Mouse (Mus musculus) heart, embryonic 14.5 days (tissue): ENCODE results near the gene Hormad1. TPM values are rescaled to one million over a fixed set of nuclear protein-coding genes. Genes with fewer than 3 reads are reported as not detected.
A peak's percentile ranks its signal among the peaks of the same experiment; 100 is the strongest.

Source experiments
- ATAC-seq: fragments of 200-750 bp; cut with Nextera tagmentation; 2 replicates; pipeline ENCODE4 v1.8.0; 2017; ENCODE audit warnings: low read depth, moderate TSS enrichment; ENCODE audit not compliant: insufficient number of reproducible peaks, insufficient read depth, low FRiP score
- H3K27ac ChIP-seq, 2 experiments: fragments of 200-500 bp in 1 of 2; fragments of 300-500 bp in 1 of 2; sonication (generic) in 1 of 2; replicated peaks in 1 of 2; 2 replicates each; pipeline ENCODE4 v1.5.1; 2012 to 2014; ENCODE audit warnings: low read depth in 2 of 2, low read length in 2 of 2, control low read depth in 1 of 2, mild to moderate bottlenecking in 1 of 2, mixed read lengths in 1 of 2; ENCODE audit not compliant: control insufficient read depth in 1 of 2, insufficient read depth in 1 of 2
- H3K27me3 ChIP-seq: fragments of 300-500 bp; sonication (generic); 2 replicates; pipeline ENCODE4 v1.6.1; 2014; ENCODE audit warnings: mild to moderate bottlenecking, low read length, control low read depth; ENCODE audit not compliant: control insufficient read depth, insufficient read depth
- H3K36me3 ChIP-seq: fragments of 300-500 bp; sonication (generic); 2 replicates; pipeline ENCODE4 v1.6.1; 2014; ENCODE audit warnings: mild to moderate bottlenecking, control low read depth, low read length, mixed read lengths; ENCODE audit not compliant: control insufficient read depth, insufficient read depth
- H3K4me1 ChIP-seq, 2 experiments: fragments of 200-500 bp in 1 of 2; fragments of 300-500 bp in 1 of 2; sonication (generic) in 1 of 2; 2 replicates each; pipeline ENCODE4 v1.6.1; 2012 to 2014; ENCODE audit warnings: low read length in 2 of 2, control low read depth in 1 of 2, mixed read lengths in 1 of 2; ENCODE audit not compliant: control insufficient read depth in 2 of 2, insufficient read depth in 2 of 2
- H3K4me2 ChIP-seq: fragments of 300-500 bp; sonication (generic); 2 replicates; pipeline ENCODE4 v1.6.1; 2014; ENCODE audit warnings: mild to moderate bottlenecking, low read length
- H3K4me3 ChIP-seq, 2 experiments: fragments of 200-500 bp in 1 of 2; fragments of 300-500 bp in 1 of 2; sonication (generic) in 1 of 2; 2 replicates each; pipeline ENCODE4 v1.5.1; 2012 to 2014; ENCODE audit warnings: low read length in 2 of 2, mild to moderate bottlenecking in 2 of 2, control low read depth in 1 of 2, low read depth in 1 of 2, moderate library complexity in 1 of 2; ENCODE audit not compliant: control insufficient read depth in 1 of 2, insufficient read depth in 1 of 2
- H3K9ac ChIP-seq: fragments of 300-500 bp; sonication (generic); 2 replicates; pipeline ENCODE4 v1.6.1; 2014; ENCODE audit warnings: mild to moderate bottlenecking, low read length
- H3K9me3 ChIP-seq: fragments of 300-500 bp; sonication (generic); 2 replicates; pipeline ENCODE4 v1.6.1; 2016; ENCODE audit warnings: low read length, control low read depth; ENCODE audit not compliant: control insufficient read depth
- whole genome bisulfite sequencing: fragments of 180-500 bp; shearing (Covaris S2); extraction: QIAGEN DNeasy Blood & Tissue Kit; methylation state at CpG from one replicate; pipeline ENCODE4 v1.1.7; 2014; 5-methylcytosine and 5-hydroxymethylcytosine counted together
- polyA plus RNA-seq: library from polyadenylated mRNA; unstranded; fragments of >200 nt; fragmentation: Nextera tagmentation; extraction: Ambion mirVana; gene quantifications from 2 replicates; pipeline ENCODE4 v1.2.1, GENCODE M21; 2014

Gene Hormad1
- polyA plus RNA-seq, 1 experiment from 2014 or later, result not detected

DNA sequence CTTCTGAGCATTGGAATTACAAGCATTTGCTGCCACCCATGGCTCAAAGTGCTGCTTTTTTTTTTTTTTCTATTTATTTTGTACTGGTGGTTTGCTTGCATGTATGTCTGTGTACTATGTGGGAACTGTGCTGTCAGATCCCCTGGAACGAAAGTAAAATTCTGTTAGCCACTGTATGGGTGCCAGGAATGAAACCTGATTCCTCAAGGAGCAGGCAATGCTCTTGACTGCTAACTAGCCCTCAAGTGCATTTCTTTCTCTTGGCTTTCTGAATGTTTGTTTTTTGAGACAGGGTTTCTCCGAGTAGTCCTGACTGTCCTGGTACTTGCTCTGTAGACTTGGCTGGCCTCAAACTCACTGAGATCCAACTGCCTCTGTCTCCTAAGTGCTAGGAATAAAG lies 2.3 kb downstream of the Hormad1 start:
- Histone ChIP-seq H3K36me3 (no peaks in the 10 kb centered on the region), H3K9ac (no peak overlapping the region), H3K4me1 (no peaks in the 10 kb centered on the region), H3K27ac (no peak overlapping the region), H3K9me3 (no peaks in the 10 kb centered on the region), H3K4me3 (no peak overlapping the region), H3K4me2 (no peak overlapping the region), H3K27me3 (no peaks in the 10 kb centered on the region)
- ATAC-seq, result no peak
- 78% methylated on average over 2 of the region's 2 CpGs for whole genome bisulfite sequencing

DNA sequence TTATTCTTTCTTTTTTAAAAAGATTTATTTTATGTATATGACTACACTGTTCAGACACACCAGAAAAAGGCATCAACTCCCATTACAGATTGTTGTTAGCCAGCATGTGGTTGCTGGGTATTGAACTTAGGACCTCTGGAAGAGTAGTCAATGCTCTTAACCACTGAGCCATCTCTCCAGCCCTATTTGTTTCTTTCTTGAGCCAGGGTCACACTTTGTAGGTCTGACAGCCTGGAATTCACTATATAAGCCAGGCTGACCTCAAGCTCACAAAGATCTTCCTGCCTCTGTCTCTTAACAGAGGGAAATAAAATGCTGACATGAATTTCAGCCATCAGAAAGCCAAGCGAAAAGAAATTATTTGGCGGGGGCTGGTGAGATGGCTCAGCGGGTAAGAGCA lies 10.1 kb downstream of the Hormad1 start:
- no peak for ATAC-seq
- H3K9ac ChIP-seq, result no peak overlapping the region
- H3K9me3 ChIP-seq, result no peaks in the 10 kb centered on the region
- no peak overlapping the region for H3K4me2 ChIP-seq
- WGBS, result 87% methylated on average over 3 of the region's 3 CpGs
- no peak overlapping the region for H3K4me3 ChIP-seq
- H3K27ac ChIP-seq, result no peak overlapping the region
- no peaks in the 10 kb centered on the region for H3K27me3 ChIP-seq
- H3K36me3 ChIP-seq, result no peaks in the 10 kb centered on the region
- H3K4me1 ChIP-seq, result no peaks in the 10 kb centered on the region

DNA sequence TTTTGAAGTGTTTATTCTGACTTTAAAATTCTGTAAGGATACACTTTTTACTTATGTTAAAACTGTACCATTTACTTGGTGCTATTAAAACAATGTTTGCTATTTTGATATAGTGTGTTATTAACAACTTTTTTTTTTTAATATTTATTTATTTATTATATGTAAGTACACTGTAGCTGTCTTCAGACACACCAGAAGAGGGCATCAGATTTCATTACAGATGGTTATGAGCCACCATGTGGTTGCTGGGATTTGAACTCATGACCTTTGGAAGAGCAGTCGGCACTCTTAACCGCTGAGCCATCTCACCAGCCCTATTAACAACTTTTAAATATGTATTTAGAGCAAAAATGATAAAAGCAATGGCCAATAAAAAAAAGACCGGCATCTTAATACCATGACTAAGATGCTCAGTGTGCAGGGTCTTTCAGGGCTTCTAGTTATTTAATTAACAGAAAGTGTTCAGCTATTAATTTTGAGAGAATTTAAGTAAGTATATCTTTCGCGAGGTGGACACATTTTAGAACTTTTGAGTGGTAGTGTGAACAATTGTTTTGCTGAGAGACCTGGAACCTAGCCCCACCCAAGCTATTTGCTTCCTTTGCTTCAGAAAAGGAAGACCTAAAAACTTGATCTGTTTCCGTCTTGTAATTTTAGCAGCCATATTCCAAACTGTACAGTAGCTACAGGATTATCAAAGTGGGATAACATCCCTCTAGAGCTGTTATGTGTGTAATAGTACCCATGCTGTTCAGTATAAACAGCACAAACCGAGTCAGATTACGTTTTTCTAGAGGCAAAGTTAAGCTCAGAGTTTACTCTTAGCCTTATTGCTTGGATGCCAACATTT lies 28.5 kb downstream of the Hormad1 start:
- peak overlapping the region; percentile 56; the same call in 1 of the 2 replicates for H3K9ac ChIP-seq
- H3K4me3 ChIP-seq, result peak overlapping the region; percentile 3 to 73; a peak in 3 of 4 replicates
- H3K27me3 ChIP-seq, result no peaks in the 10 kb centered on the region
- peaks cover 14% of the 10 kb centered on the region for H3K36me3 ChIP-seq
- peaks cover 0 to 10% of the 10 kb centered on the region in 2 experiments; a peak in 2 of 4 replicates for H3K4me1 ChIP-seq
- H3K9me3 ChIP-seq, result no peaks in the 10 kb centered on the region
- ATAC-seq, result no peak
- WGBS, result 53% methylated on average over 8 of the region's 8 CpGs
- peak overlapping the region; percentile 82 for H3K4me2 ChIP-seq
- peak overlapping the region in 1 of 2 experiments; percentile 63; a peak in 3 of 4 replicates for H3K27ac ChIP-seq

DNA sequence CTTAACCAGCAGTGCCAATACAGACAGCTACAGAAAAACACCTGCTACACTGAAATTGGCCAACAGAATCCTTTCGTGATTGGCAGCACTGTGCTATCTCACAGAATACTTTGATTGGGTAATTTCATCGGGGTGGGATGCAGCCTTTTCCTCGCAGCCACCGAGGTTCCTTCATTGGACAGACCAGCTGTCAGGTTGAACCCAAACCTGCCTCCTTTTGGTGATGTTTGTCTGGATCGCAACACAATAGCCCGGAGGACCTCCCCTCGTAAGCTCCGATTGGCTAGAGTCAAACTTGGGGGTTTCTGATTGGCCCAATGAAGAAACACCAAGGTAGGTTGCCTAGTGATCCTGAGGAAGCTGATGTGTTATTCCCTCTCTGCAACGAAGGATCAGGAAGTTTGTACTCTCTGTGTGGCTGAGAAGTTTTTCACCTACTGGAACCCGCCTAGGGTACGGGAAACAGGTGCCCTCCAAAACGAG lies 29.2 kb downstream of the Hormad1 start, which contains the start of gene Golph3l:
TSS of gene Golph3l (plus strand) at position 331 of the 483 bp plus-strand sequence.
- Histone ChIP-seq H3K4me3 (peak within 1 kb of the TSS; percentile 65 to 73), H3K4me2 (peak within 1 kb of the TSS; percentile 82), H3K27me3 (no peaks in the 10 kb centered on the region), H3K36me3 (peaks cover 21% of the 10 kb centered on the region), H3K9ac (peak within 1 kb of the TSS; percentile 76), H3K9me3 (no peaks in the 10 kb centered on the region), H3K27ac (peak within 1 kb of the TSS; percentile 55 to 76), H3K4me1 (peaks cover 0 to 10% of the 10 kb centered on the region in 2 experiments; a peak in 2 of 4 replicates)
- ATAC-seq, result peak; percentile 100
- WGBS, result 0% methylated on average over 12 of the region's 12 CpGs

DNA sequence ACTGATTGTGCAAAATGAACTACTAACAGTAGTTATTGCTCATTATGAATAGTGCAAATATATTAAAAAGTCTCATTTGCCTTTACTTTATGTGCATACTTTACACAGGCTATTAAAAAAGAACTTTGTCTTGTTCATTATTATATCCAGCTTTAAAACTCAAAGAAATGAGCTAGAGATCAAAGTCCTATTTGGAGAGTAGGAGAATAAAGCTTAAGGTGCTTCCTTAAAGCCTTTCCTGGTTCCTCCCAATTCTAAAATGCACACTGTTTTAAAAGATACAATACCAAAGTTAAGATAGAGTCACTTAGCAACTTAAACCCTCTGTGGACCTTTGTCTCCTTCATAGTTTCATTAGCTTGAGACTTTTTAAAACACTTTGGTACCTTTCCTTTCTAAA lies 39.3 kb downstream of the Hormad1 start:
- H3K36me3 ChIP-seq, result peaks cover 39% of the 10 kb centered on the region
- H3K27me3 ChIP-seq, result no peaks in the 10 kb centered on the region
- no peaks in the 10 kb centered on the region for H3K4me1 ChIP-seq
- no peak for ATAC-seq
- H3K9ac ChIP-seq, result no peak overlapping the region
- no peaks in the 10 kb centered on the region for H3K9me3 ChIP-seq
- no peak overlapping the region for H3K27ac ChIP-seq
- no peak overlapping the region for H3K4me3 ChIP-seq
- H3K4me2 ChIP-seq, result no peak overlapping the region

DNA sequence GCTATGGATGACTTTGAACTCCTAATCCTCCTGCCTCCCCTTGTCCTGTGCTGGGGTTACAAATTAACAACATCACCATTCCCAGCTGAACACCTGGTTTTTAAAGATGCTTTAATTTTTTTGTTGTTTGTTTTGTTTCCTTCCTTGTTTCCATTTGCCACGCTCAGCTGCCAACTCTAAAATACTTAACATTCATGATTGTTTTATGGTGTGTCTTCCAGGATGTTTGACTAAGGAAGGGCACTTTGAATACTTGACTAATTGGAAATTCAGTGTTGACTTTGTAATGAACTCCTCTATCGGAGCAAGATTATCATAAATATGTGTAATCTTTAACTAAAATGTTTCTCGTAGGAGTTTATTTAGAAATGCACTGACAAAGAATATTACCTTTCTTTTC lies 41.8 kb downstream of the Hormad1 start:
- H3K4me2 ChIP-seq, result no peak overlapping the region
- no peak overlapping the region for H3K4me3 ChIP-seq
- no peak overlapping the region for H3K27ac ChIP-seq
- H3K36me3 ChIP-seq, result peaks cover 23% of the 10 kb centered on the region; the same call in 1 of the 2 replicates
- WGBS, result 95% methylated on average over 3 of the region's 3 CpGs
- H3K9me3 ChIP-seq, result no peaks in the 10 kb centered on the region
- H3K27me3 ChIP-seq, result no peaks in the 10 kb centered on the region
- no peak for ATAC-seq
- no peak overlapping the region for H3K9ac ChIP-seq
- peaks cover 0 to 6% of the 10 kb centered on the region in 2 experiments; a peak in 2 of 4 replicates for H3K4me1 ChIP-seq

DNA sequence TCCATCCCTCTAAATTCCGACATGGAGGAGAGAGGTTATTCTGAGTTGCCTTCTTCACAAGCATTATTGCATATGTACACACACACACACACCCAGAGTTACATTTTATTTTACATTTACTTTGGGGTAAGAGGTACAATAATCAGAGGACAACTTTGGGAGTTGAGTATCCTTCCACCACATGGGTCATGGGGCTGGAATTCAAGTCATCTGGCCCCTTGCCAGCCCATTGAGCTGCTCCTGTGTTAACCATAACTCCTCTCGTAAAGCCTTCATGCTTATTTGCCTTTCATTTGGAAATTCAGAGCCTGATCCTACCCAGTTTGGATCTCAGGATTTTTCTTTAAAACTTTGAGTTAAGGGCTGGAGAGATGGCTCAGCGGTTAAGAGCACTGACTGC lies 46.6 kb downstream of the Hormad1 start:
- H3K36me3 ChIP-seq, result peaks cover 38% of the 10 kb centered on the region
- H3K4me3 ChIP-seq, result no peak overlapping the region
- no peak overlapping the region for H3K9ac ChIP-seq
- H3K4me1 ChIP-seq, result peaks cover 0 to 12% of the 10 kb centered on the region in 2 experiments; a peak in 3 of 4 replicates
- no peak overlapping the region for H3K4me2 ChIP-seq
- no peak overlapping the region for H3K27ac ChIP-seq
- ATAC-seq, result no peak
- no peaks in the 10 kb centered on the region for H3K27me3 ChIP-seq
- WGBS, result 65% methylated on average over 3 of the region's 3 CpGs
- H3K9me3 ChIP-seq, result no peaks in the 10 kb centered on the region
